Mouse (Mus musculus) thymus, postnatal 4 days (tissue): ENCODE results near the gene Gm5414.

ENCODE experiments used
- DNase-seq: peaks from one replicate; pipeline ENCODE4 v3.0.0; 2021

The Gm5414 gene

DNA sequence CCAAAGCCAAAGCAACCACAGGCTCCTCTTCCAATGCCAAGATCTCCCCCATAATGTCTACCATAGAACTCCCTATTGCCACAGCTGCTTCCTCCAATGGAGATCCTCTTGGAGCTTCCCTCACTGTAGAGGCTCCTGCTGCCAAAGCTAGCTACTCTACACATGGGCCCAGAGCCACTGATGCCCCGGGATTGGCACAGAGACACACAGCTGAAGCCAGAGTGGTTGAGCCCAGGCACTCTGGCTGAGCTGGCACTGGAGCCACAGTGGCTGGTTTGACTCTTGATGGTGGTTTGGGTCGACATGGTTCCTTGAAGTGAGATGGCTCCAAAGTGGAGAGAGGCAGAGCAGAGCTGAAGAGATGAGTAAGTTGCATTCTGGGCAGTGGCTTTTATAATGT is at the start of gene Gm5414:
Gene Gm5414 (minus strand): TSS at position 305 of the 400 bp plus-strand sequence.
- no peak for DNase-seq

GRCm38 (mm10) chr15:101675978-101676377 is 48.0 kb upstream of the Gm5414 start:
- DNase-seq = no peak

GRCm38 (mm10) chr15:101652736-101653265 is 24.8 kb upstream of the Gm5414 start:
- no peak for DNase-seq

GRCm38 (mm10) chr15:101647280-101647679 is 19.3 kb upstream of the Gm5414 start, which contains the start of gene Gm5478:
TSS of gene Gm5478 (minus strand) at chr15:101647380.
- no peak for DNase-seq

- no peak for DNase-seq
Measured at GRCm38 (mm10) chr15:101599123-101599522, 28.9 kb downstream of the Gm5414 start.

GRCm38 (mm10) chr15:101588216-101588615 is 39.8 kb downstream of the Gm5414 start:
- DNase-seq = peak; percentile 33

GRCm38 (mm10) chr15:101584456-101584855 is 43.5 kb downstream of the Gm5414 start:
- no peak for DNase-seq

GRCm38 (mm10) chr15:101583211-101583965 is 44.6 kb downstream of the Gm5414 start:
- DNase-seq = no peak

DNA sequence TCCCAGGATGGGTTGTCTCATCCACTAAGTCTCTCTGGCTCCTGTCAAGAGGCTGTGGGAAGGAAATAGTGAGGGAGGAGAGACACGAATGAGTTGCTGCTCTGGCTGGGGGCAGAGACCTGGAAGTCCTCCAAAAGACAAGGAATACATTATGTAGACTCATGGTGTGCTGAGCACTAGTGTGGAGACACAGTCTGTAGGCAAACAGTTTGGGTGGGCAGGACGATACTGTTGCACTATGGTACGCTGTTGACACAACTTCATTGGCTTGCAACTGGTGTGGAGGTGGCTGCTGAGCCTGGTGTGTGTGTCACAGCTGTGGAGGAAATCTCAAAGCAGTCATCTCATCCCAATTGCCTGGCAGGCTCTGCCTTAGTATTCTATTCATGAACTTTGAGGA is 46.3 kb downstream of the Gm5414 start:
- DNase-seq = no peak

- DNase-seq = no peak
Measured at GRCm38 (mm10) chr15:101575506-101575905, 52.5 kb downstream of the Gm5414 start.
